Mouse (Mus musculus) bone marrow macrophage, adult 2 months (primary cell): ENCODE measurements around the gene Fabp3.

Experiments used
- CTCF ChIP-seq: IDR thresholded peaks from 2 replicates; pipeline ENCODE4 v1.5.1; 2012; ENCODE audit warnings: low read depth, mild to moderate bottlenecking, low read length, moderate library complexity
- POLR2A ChIP-seq: IDR thresholded peaks from 2 replicates; pipeline ENCODE4 v1.6.1; 2012; ENCODE audit warnings: mild to moderate bottlenecking, low read depth, low read length, borderline replicate concordance

DNA sequence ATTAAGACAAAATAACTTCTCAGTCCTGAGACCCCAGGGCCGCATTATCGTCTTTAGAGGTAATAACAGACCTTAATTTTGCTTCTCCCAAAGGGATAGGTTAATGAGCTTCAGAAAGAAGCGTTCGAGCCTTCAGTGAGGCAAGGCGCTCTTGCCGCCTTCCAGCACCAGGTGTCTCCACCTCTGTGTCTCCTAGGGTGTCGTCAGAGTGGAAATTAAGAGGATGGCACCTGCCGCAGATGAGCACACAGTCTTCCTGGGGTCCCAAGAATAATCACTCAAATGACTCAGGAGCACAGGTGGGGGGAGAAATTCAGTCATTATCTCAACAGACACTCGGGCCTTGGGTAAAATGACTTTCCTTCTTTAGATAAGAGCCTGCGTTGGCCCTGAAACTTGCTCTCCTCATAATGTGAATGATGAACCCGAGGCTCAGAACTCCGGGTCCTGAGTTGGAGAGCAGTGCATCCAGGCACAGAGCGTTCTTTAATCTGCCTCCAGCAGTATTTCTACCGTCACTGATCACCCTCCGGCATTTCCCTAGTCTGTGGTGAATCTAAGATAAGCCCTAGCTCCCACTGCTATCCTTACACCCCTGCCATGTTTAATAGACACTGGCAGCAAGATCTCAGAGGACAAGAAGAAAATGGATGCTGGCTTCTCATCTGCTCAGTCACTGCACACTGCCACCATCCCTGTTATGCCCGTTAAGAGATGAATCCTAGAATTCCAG is 42.5 kb downstream of the Fabp3 start:
- TF ChIP-seq CTCF (no peak), POLR2A (no peak)
